Mouse (Mus musculus): Measurements from ENCODE around the gene Olfr1380. TPM values are rescaled to one million over a fixed set of nuclear protein-coding genes. Genes with fewer than 3 reads are reported as not detected.
"Not testable (repeated sequence)": the region's sequence is repeated elsewhere in the genome, so short reads cannot be mapped to it uniquely, and the experiment has no call there.

Olfr1380 gene
- polyA plus RNA-seq, 1 experiment, result not detected

GRCm38 (mm10) chr11:49609868-49610824, 53.5 kb downstream of the Olfr1380 start:
- not testable (repeated sequence) for H3K27ac ChIP-seq (ENCODE audit: insufficient read depth, low read depth, low read length); H3K4me1 ChIP-seq (ENCODE audit: control insufficient read depth, insufficient read depth, low read length)
- peak overlapping the region; percentile 65 for H3K4me3 ChIP-seq (ENCODE audit: insufficient read depth, low read length)

GRCm38 (mm10) chr11:49611349-49611748, 54.7 kb downstream of the Olfr1380 start:
- not testable (repeated sequence) for H3K4me1 ChIP-seq (ENCODE audit: control insufficient read depth, insufficient read depth, low read length); H3K4me3 ChIP-seq (ENCODE audit: insufficient read depth, low read length); H3K27ac ChIP-seq (ENCODE audit: insufficient read depth, low read depth, low read length)

- Histone ChIP-seq H3K4me3 (ENCODE audit: insufficient read depth, low read length) (no peak overlapping the region), H3K27ac (ENCODE audit: insufficient read depth, low read depth, low read length) (no peak overlapping the region), H3K4me1 (ENCODE audit: control insufficient read depth, insufficient read depth, low read length) (no peaks in the 10 kb centered on the region)
- no peak for TF ChIP-seq POLR2A (IDR thresholded peaks at IDR 0.05; ENCODE audit: borderline replicate concordance, low read depth, low read length)
- TF ChIP-seq CTCF (IDR thresholded peaks at IDR 0.05; ENCODE audit: low read depth, low read length), result no peak
Measured at GRCm38 (mm10) chr11:49612154-49612553, 55.5 kb downstream of the Olfr1380 start.

- no peak overlapping the region for H3K27ac ChIP-seq (ENCODE audit: insufficient read depth, low read depth, low read length)
- TF ChIP-seq CTCF (IDR thresholded peaks at IDR 0.05; ENCODE audit: low read depth, low read length), result no peak
- no peaks in the 10 kb centered on the region for H3K4me1 ChIP-seq (ENCODE audit: control insufficient read depth, insufficient read depth, low read length)
- H3K4me3 ChIP-seq (ENCODE audit: insufficient read depth, low read length), result no peak overlapping the region
Measured at GRCm38 (mm10) chr11:49613349-49613748, 56.7 kb downstream of the Olfr1380 start.

Other genes starting within 250 kb of the Olfr1380 start
- gene Olfr1391, start 234.1 kb upstream of the Olfr1380 start, polyA plus RNA-seq (2012; ENCODE audit: insufficient read depth, insufficient read length, missing spikeins), result not detected in 2 replicates
- gene Olfr1390, start 221.7 kb upstream of the Olfr1380 start, polyA plus RNA-seq (2012; ENCODE audit: insufficient read depth, insufficient read length, missing spikeins), result not detected in 2 replicates
- not detected in 2 replicates for gene Olfr1389, start 133.8 kb upstream of the Olfr1380 start, polyA plus RNA-seq (2012; ENCODE audit: insufficient read depth, insufficient read length, missing spikeins)
- 0.24 and 0.35 TPM in 2 replicates for gene Olfr1388, start 120.3 kb upstream of the Olfr1380 start, polyA plus RNA-seq (2012; ENCODE audit: insufficient read depth, insufficient read length, missing spikeins)
- gene Olfr1387, start 101.5 kb upstream of the Olfr1380 start, polyA plus RNA-seq (2012; ENCODE audit: insufficient read depth, insufficient read length, missing spikeins), result not detected in 2 replicates
- not detected in 2 replicates for gene Olfr1386, start 91.8 kb upstream of the Olfr1380 start, polyA plus RNA-seq (2012; ENCODE audit: insufficient read depth, insufficient read length, missing spikeins)
- gene Olfr1385, start 67.8 kb upstream of the Olfr1380 start, polyA plus RNA-seq (2012; ENCODE audit: insufficient read depth, insufficient read length, missing spikeins), result not detected in 2 replicates
- not detected in 2 replicates for gene Olfr1384, start 50.2 kb upstream of the Olfr1380 start, polyA plus RNA-seq (2012; ENCODE audit: insufficient read depth, insufficient read length, missing spikeins)
- not detected in 2 replicates for gene Olfr1383, start 37.2 kb upstream of the Olfr1380 start, polyA plus RNA-seq (2012; ENCODE audit: insufficient read depth, insufficient read length, missing spikeins)
- not detected in 2 replicates for gene Olfr1382, start 28.6 kb upstream of the Olfr1380 start, polyA plus RNA-seq (2012; ENCODE audit: insufficient read depth, insufficient read length, missing spikeins)
- gene Olfr1381, start 13.4 kb upstream of the Olfr1380 start, polyA plus RNA-seq (2012; ENCODE audit: insufficient read depth, insufficient read length, missing spikeins), result not detected in 2 replicates
- gene Flt4, start 52.4 kb downstream of the Olfr1380 start, polyA plus RNA-seq (2012; ENCODE audit: insufficient read depth, insufficient read length, missing spikeins), result not detected in 2 replicates
- gene Scgb3a1, start 106.7 kb downstream of the Olfr1380 start, polyA plus RNA-seq (2012; ENCODE audit: insufficient read depth, insufficient read length, missing spikeins), result not detected in 2 replicates
- gene Cnot6, start 155.8 kb downstream of the Olfr1380 start, polyA plus RNA-seq (2012; ENCODE audit: insufficient read depth, insufficient read length, missing spikeins), result 33.5 and 37.6 TPM in 2 replicates
- gene Gfpt2, start 237.3 kb downstream of the Olfr1380 start, polyA plus RNA-seq (2012; ENCODE audit: insufficient read depth, insufficient read length, missing spikeins), result not detected in 2 replicates